Mouse (Mus musculus) E14TG2a.4 (cell line): ENCODE results near the gene Lmna.

Source experiments
- CTCF ChIP-seq: conservative IDR thresholded peaks from 2 replicates; pipeline ENCODE4 v1.5.1; 2014; ENCODE audit warnings: low read length
- NANOG ChIP-seq: IDR thresholded peaks from 2 replicates; pipeline ENCODE4 v1.6.1; 2014; ENCODE audit warnings: borderline replicate concordance, low read length, mixed read lengths

DNA sequence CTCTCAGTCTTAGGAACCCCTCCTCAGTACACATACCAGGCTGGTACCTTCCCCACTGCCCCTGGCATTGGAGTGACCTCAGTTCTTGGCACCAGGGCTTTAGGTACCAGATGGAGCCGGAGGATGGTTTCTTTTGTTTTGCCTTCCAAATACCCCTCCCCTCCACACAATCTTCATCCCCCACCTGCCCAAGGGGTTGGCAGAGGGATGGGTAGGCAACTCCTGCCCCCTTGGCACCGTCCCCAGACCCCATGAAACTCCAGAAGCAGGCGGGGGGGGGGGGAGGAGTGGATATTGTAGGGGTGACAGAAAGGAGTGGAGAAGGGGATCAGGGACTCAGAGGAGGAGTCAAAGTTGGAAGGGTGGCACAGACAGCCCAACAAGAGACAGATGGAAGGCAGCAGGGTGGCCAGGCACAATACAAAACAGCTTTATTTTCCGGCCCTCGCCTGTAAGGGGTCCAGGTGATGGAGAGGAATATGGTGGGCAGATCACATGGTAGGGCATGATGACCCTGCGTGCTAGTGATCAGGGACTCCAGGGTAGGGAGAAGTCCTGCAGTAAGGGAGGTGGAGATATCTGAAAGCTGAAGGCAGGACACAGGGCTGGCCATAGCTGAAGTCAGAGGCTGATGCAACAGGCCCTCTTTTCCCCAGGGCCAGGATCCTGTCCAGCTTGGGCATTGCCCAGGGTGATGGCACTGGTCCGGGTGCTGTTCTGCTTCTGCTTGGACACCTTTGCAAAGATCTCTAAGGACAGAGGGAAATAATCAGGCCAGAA, 32.1 kb upstream of the Lmna start:
- no peak for TF ChIP-seq CTCF
- no peak for TF ChIP-seq NANOG
